Mouse (Mus musculus) embryonic fibroblast, embryonic 13.5 days (primary cell): ENCODE results near the gene Rtp1. TPM values are rescaled to one million over a fixed set of nuclear protein-coding genes. Genes with fewer than 3 reads are reported as not detected.

Source experiments
- H3K27ac ChIP-seq: 2 replicates; pipeline ENCODE4 v1.5.1; 2012; ENCODE audit warnings: low read length, control low read depth, inconsistent platforms; ENCODE audit not compliant: insufficient read depth
- H3K4me1 ChIP-seq: 2 replicates; pipeline ENCODE4 v1.6.1; 2011; ENCODE audit warnings: low read length; ENCODE audit not compliant: control insufficient read depth, insufficient read depth
- H3K4me3 ChIP-seq: 2 replicates; pipeline ENCODE4 v1.5.1; 2011; ENCODE audit warnings: mild to moderate bottlenecking, control low read depth, low read length; ENCODE audit not compliant: insufficient read depth
- CTCF ChIP-seq: IDR thresholded peaks from 2 replicates; pipeline ENCODE4 v1.5.1; 2011; ENCODE audit warnings: mild to moderate bottlenecking, control low read depth, low read length, moderate library complexity, borderline replicate concordance; ENCODE audit not compliant: insufficient read depth
- POLR2A ChIP-seq: IDR thresholded peaks from 2 replicates; pipeline ENCODE4 v1.6.1; 2011; ENCODE audit warnings: low read depth, mild to moderate bottlenecking, control low read depth, low read length, moderate library complexity
- polyA plus RNA-seq: library from polyadenylated mRNA; stranded (reverse); fragments of >200 nt; gene quantifications from 2 replicates; pipeline ENCODE4 v1.2.4, GENCODE M21; 2011; ENCODE audit warnings: low read depth; ENCODE audit not compliant: missing spikeins, insufficient read length

Rtp1 gene
- polyA plus RNA-seq, 1 experiment, result not detected

- TF ChIP-seq CTCF (no peak), POLR2A (no peak)
- Histone ChIP-seq H3K4me1 (no peaks in the 10 kb centered on the region), H3K4me3 (no peak overlapping the region), H3K27ac (no peak overlapping the region)
These were observed 51.1 kb downstream of the Rtp1 start for GRCm38 (mm10) chr16:23479872-23480603.

GRCm38 (mm10) chr16:23482218-23482617, 53.3 kb downstream of the Rtp1 start:
- TF ChIP-seq CTCF, result no peak
- TF ChIP-seq POLR2A, result no peak
- Histone ChIP-seq H3K4me1 (no peaks in the 10 kb centered on the region), H3K4me3 (no peak overlapping the region), H3K27ac (no peak overlapping the region)

- Histone ChIP-seq H3K4me3 (no peak overlapping the region), H3K27ac (no peak overlapping the region), H3K4me1 (no peaks in the 10 kb centered on the region)
- TF ChIP-seq POLR2A, result no peak
- no peak for TF ChIP-seq CTCF
These were observed 53.9 kb downstream of the Rtp1 start for GRCm38 (mm10) chr16:23482846-23483245.

GRCm38 (mm10) chr16:23483292-23483691, 54.4 kb downstream of the Rtp1 start:
- TF ChIP-seq CTCF (no peak), POLR2A (no peak)
- H3K4me1 ChIP-seq, result no peaks in the 10 kb centered on the region

More at GRCm38 (mm10) chr16:23483292-23483691, 54.4 kb downstream of the Rtp1 start:
- no peak overlapping the region for H3K27ac ChIP-seq
- H3K4me3 ChIP-seq, result no peak overlapping the region

Other genes starting within 250 kb of the Rtp1 start
- 7.4 and 10.3 TPM in 2 replicates for gene St6gal1, start 204.4 kb upstream of the Rtp1 start, polyA plus RNA-seq
- 13.3 and 17.4 TPM in 2 replicates for gene Rtp4, start 91.2 kb downstream of the Rtp1 start, polyA plus RNA-seq
- 46.1 and 75.1 TPM in 2 replicates for gene Masp1, start 91.7 kb downstream of the Rtp1 start, polyA plus RNA-seq